Mouse (Mus musculus) lung, postnatal 25 days (tissue): ENCODE measurements around the gene Phldb1.
"Not testable (repeated sequence)": the region's sequence is repeated elsewhere in the genome, so short reads cannot be mapped to it uniquely, and the experiment has no call there.

Experiments
- DNase-seq: peaks from one replicate; pipeline ENCODE4 v3.0.0; 2022; ENCODE audit warnings: low spot score

Phldb1 gene

GRCm38 (mm10) chr9:44653896-44654295, 81.1 kb downstream of the Phldb1 start:
- DNase-seq, result no peak

- peak; percentile 80 for DNase-seq
Observed at GRCm38 (mm10) chr9:44652027-44652426, 83.0 kb downstream of the Phldb1 start.

- DNase-seq, result no peak
Observed at GRCm38 (mm10) chr9:44648881-44649281, 86.1 kb downstream of the Phldb1 start.

- DNase-seq, result no peak
Observed at GRCm38 (mm10) chr9:44647656-44648055, 87.3 kb downstream of the Phldb1 start.

- no peak for DNase-seq
Observed at GRCm38 (mm10) chr9:44647026-44647425, 88.0 kb downstream of the Phldb1 start.

GRCm38 (mm10) chr9:44646366-44646765, 88.6 kb downstream of the Phldb1 start:
- no peak for DNase-seq

- DNase-seq, result peak; percentile 54
Observed at GRCm38 (mm10) chr9:44645924-44646323, 89.1 kb downstream of the Phldb1 start.

- DNase-seq, result peak; percentile 76
Observed at GRCm38 (mm10) chr9:44645481-44645880, 89.5 kb downstream of the Phldb1 start.

GRCm38 (mm10) chr9:44644186-44644585, 90.8 kb downstream of the Phldb1 start:
- no peak for DNase-seq

GRCm38 (mm10) chr9:44643103-44643502, 91.9 kb downstream of the Phldb1 start:
- DNase-seq, result no peak

- no peak for DNase-seq
Observed at GRCm38 (mm10) chr9:44641616-44642015, 93.4 kb downstream of the Phldb1 start.

GRCm38 (mm10) chr9:44640646-44641357, 94.2 kb downstream of the Phldb1 start:
- DNase-seq, result no peak

- DNase-seq, result not testable (repeated sequence)
Observed at GRCm38 (mm10) chr9:44640028-44640427, 95.0 kb downstream of the Phldb1 start.

- peak; percentile 21 for DNase-seq
Observed at GRCm38 (mm10) chr9:44638726-44639125, 96.3 kb downstream of the Phldb1 start.

- no peak for DNase-seq
Observed at GRCm38 (mm10) chr9:44637551-44638169, 97.3 kb downstream of the Phldb1 start.
